Mouse (Mus musculus): ENCODE measurements around the gene P2rx7.

DNA sequence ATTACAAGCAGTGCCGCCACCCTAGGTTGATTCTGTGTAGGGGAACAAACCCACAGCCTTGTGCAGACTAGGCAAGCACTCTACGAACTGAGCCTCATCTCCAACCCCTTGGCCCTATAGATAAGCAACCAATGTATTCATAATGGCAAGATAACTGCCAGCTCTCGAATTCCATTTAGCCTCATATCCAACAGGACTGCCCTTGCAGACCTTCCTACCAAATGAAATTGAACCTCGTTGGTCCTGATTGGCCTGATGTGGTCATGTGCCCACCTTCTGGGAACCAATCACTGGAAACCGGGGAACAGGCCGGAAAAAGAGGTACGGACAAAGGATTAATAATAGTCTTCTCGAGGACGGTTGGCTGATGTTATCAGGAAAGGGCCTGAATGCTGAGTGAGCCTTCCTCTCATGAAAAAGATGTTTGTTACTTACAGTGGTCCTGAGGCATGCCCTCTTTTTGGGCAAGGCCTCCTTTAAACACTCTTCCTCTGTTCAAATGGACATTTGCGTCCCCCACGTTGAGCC lies 18.7 kb upstream of the P2rx7 start:
- TF ChIP-seq CTCF (IDR thresholded peaks at IDR 0.05) (no peak), EP300 (IDR thresholded peaks at IDR 0.05; ENCODE audit: insufficient read depth, low read depth, low read length) (no peak)

Measured in heart, adult 2 months (tissue).